Mouse (Mus musculus): ENCODE data around the gene Sprtn.

GRCm38 (mm10) chr8:124867126-124867525 lies 30.6 kb upstream of the Sprtn start:
- no peak for TF ChIP-seq TAL1 (IDR thresholded peaks at IDR 0.05; ENCODE audit: low read length)
- no peak for TF ChIP-seq GATA1 (IDR thresholded peaks at IDR 0.05; ENCODE audit: low read length)
